Mouse (Mus musculus): ENCODE data around the gene Slc6a6. TPM values are rescaled to one million over a fixed set of nuclear protein-coding genes. Genes with fewer than 3 reads are reported as not detected.

The Slc6a6 gene
- polyA plus RNA-seq, 1 experiment from 2014 or later, result 98.3 TPM

- ATAC-seq (ENCODE audit: low FRiP score), result peak; percentile 77; the same call in 1 of the 2 replicates
- peaks cover 11% of the 10 kb centered on the region for H3K4me1 ChIP-seq (replicated peaks)
- no peak overlapping the region for H3K9ac ChIP-seq
- peaks cover 88% of the 10 kb centered on the region for H3K36me3 ChIP-seq
- H3K4me2 ChIP-seq, result no peak overlapping the region
- WGBS, result 68% methylated on average over 11 of the region's 11 CpGs
- no peaks in the 10 kb centered on the region for H3K27me3 ChIP-seq
- H3K4me3 ChIP-seq, result no peak overlapping the region
- H3K9me3 ChIP-seq, result no peaks in the 10 kb centered on the region
- H3K27ac ChIP-seq, result 0 out of 2 replicates have a peak overlapping the region, but pooled peaks have one; percentile 6
These were observed 57.2 kb downstream of the Slc6a6 start for GRCm38 (mm10) chr6:91741046-91741445.

- WGBS, result 66% methylated on average over 3 of the region's 3 CpGs
- Histone ChIP-seq H3K9ac (peak overlapping the region; percentile 39; the same call in 1 of the 2 replicates), H3K27me3 (no peaks in the 10 kb centered on the region), H3K4me1 (replicated peaks) (peaks cover 7% of the 10 kb centered on the region), H3K4me2 (no peak overlapping the region), H3K4me3 (no peak overlapping the region), H3K36me3 (peaks cover 88% of the 10 kb centered on the region), H3K9me3 (no peaks in the 10 kb centered on the region), H3K27ac (no peak overlapping the region)
- ATAC-seq (ENCODE audit: low FRiP score), result no peak
These were observed 58.6 kb downstream of the Slc6a6 start for GRCm38 (mm10) chr6:91742466-91742865.

GRCm38 (mm10) chr6:91742995-91743394 is 59.1 kb downstream of the Slc6a6 start:
- Histone ChIP-seq H3K9ac (no peak overlapping the region), H3K36me3 (peaks cover 88% of the 10 kb centered on the region)
- no peak for ATAC-seq (ENCODE audit: low FRiP score)

GRCm38 (mm10) chr6:91743886-91744285 is 60.0 kb downstream of the Slc6a6 start:
- no peak overlapping the region for H3K4me3 ChIP-seq
- ATAC-seq (ENCODE audit: low FRiP score), result no peak
- H3K9ac ChIP-seq, result no peak overlapping the region
- H3K4me1 ChIP-seq (replicated peaks), result no peaks in the 10 kb centered on the region
- no peaks in the 10 kb centered on the region for H3K9me3 ChIP-seq
- H3K27ac ChIP-seq, result no peak overlapping the region
- peaks cover 88% of the 10 kb centered on the region for H3K36me3 ChIP-seq
- H3K4me2 ChIP-seq, result no peak overlapping the region
- no peaks in the 10 kb centered on the region for H3K27me3 ChIP-seq
- WGBS, result 66% methylated on average over 4 of the region's 4 CpGs

More at GRCm38 (mm10) chr6:91742995-91743394, 59.1 kb downstream of the Slc6a6 start:
- H3K4me2 ChIP-seq, result no peak overlapping the region
- no peaks in the 10 kb centered on the region for H3K27me3 ChIP-seq
- peaks cover 2% of the 10 kb centered on the region; the same call in 1 of the 2 replicates for H3K4me1 ChIP-seq (replicated peaks)
- WGBS, result 79% methylated on average over 8 of the region's 8 CpGs
- no peak overlapping the region for H3K4me3 ChIP-seq
- H3K27ac ChIP-seq, result no peak overlapping the region
- H3K9me3 ChIP-seq, result no peaks in the 10 kb centered on the region

DNA sequence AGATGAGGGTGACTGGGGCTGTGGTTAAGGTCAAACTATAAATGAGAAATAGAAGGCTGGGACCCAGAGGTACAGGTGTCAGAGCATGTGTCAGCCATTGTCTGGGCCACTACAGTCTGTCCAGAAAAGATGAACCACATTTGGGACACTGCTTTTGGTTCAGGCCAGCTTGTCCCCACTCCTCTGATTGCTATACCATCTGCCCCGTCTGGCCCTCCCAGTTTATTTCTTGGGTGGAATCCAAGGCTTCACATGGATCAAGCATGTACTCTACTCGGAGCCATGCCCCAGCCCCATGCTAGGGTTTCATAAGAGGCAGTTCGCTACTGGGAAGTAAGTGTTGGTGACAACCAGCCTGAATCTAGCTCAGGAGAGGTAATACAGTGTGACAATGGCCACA is 61.4 kb downstream of the Slc6a6 start:
- no peak for ATAC-seq (ENCODE audit: low FRiP score)
- Histone ChIP-seq H3K4me2 (no peak overlapping the region), H3K36me3 (peaks cover 86% of the 10 kb centered on the region), H3K9me3 (no peaks in the 10 kb centered on the region), H3K9ac (no peak overlapping the region), H3K27me3 (no peaks in the 10 kb centered on the region), H3K4me1 (replicated peaks) (no peaks in the 10 kb centered on the region), H3K27ac (no peak overlapping the region), H3K4me3 (no peak overlapping the region)
- WGBS, result 87% methylated on average over 3 of the region's 3 CpGs

DNA sequence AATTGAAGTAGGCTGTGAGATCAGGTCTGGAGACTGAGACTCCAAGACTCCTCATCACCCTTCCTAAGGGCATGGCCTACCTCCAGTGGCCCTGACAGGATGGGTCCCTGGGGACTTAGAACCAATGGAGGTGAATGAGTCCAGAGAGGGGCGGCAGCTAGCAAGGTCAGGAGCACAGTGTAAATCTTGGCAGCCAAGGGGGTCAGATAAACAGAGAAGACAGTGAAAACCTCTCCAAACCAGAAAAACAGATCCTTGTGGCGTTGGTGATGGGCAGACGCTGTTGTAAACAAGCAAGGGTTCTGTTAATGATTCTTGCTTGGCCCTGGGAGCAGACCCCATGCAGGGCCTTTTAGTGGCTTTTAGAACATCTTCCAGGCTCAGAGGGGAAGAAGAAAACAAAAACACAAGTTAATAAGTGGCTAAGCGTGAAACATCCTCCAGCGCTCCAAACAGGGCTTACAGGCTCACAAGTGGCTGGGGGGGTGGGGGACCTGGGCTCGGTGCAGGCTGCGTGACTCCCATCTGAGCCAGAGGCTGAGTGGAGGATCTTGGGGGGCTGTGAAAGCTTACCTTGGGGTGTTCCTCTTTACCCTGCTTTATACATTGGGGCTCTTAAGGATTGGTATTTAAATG is 62.2 kb downstream of the Slc6a6 start:
- Histone ChIP-seq H3K27me3 (no peaks in the 10 kb centered on the region), H3K27ac (no peak overlapping the region), H3K9ac (no peak overlapping the region), H3K4me1 (replicated peaks) (no peaks in the 10 kb centered on the region), H3K4me2 (no peak overlapping the region), H3K4me3 (no peak overlapping the region), H3K36me3 (peaks cover 87% of the 10 kb centered on the region), H3K9me3 (no peaks in the 10 kb centered on the region)
- WGBS, result 55% methylated on average over 7 of the region's 7 CpGs
- no peak for ATAC-seq (ENCODE audit: low FRiP score)

DNA sequence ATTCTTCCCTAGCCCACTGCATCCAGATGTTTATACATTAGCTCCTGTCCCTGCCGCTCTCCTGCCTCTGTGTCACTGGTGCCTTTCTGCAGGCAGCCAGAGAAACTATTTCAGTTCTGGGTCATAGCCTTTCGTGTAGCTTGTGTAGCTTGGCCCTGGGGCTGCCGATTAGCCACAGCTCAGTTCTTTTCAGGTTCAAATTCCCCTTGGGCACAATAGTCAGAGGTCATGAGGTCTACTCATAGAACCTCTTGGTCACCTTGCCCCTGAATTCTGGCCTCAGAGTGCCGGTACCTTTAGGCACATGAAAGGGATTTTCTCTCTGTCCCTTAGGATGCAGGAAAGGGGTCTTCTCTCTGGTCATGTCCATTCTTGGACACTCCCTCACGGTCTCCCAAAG is 62.9 kb downstream of the Slc6a6 start:
- ATAC-seq (ENCODE audit: low FRiP score), result no peak
- 67% methylated on average over 5 of the region's 5 CpGs for WGBS
- H3K36me3 ChIP-seq, result peaks cover 89% of the 10 kb centered on the region

DNA sequence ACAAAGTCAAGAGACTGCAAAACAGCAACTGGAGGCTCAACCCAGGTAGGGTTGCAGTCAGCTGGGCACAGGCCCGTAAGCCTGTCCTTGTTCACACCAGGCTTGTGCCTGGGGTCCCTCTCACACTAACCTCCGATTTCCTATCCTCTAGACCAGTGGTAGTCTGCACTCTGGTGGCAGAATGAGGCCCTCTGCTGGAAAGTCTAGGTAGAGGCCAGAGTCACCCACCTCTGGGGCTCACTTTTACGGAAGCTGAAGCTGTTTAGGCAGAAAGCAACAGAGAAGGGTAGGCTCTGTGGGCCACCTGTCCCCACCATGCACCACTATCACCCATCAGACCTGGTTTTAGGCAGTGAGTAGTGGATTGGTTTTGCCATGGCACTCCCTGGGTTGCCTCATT is 67.1 kb downstream of the Slc6a6 start:
- peaks cover 89% of the 10 kb centered on the region for H3K36me3 ChIP-seq
- no peak overlapping the region for H3K9ac ChIP-seq
- H3K9me3 ChIP-seq, result no peaks in the 10 kb centered on the region
- H3K4me1 ChIP-seq (replicated peaks), result peaks cover 10% of the 10 kb centered on the region
- H3K4me3 ChIP-seq, result no peak overlapping the region
- 66% methylated on average over 3 of the region's 3 CpGs for WGBS
- H3K27ac ChIP-seq, result no peak overlapping the region
- H3K27me3 ChIP-seq, result no peaks in the 10 kb centered on the region
- H3K4me2 ChIP-seq, result no peak overlapping the region
- ATAC-seq (ENCODE audit: low FRiP score), result no peak

More for the DNA sequence above, 62.9 kb downstream of the Slc6a6 start:
- no peak overlapping the region for H3K4me3 ChIP-seq
- H3K4me2 ChIP-seq, result no peak overlapping the region
- no peak overlapping the region for H3K27ac ChIP-seq
- H3K4me1 ChIP-seq (replicated peaks), result no peaks in the 10 kb centered on the region
- H3K9ac ChIP-seq, result no peak overlapping the region
- H3K27me3 ChIP-seq, result no peaks in the 10 kb centered on the region
- no peaks in the 10 kb centered on the region for H3K9me3 ChIP-seq

DNA sequence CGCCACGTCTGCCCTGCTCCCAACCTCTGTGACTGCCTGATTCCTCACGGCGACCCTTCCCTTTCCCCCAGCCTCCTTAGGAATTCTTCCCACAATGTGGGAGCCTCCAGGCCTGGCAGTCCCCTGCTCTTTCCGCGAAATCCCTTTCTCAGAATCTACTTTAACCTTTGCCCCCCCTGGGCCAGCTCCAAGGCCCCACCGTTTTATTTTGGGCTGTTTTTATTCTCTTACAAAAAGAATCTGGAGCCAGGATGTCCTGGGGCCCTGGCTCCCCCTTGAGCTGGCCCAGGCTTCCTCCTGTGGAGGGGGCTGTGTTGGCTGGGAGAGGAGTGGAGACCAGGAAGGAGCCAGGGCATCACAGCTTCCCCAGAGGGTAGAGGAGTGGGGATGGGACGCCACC is 69.0 kb downstream of the Slc6a6 start:
- Histone ChIP-seq H3K4me3 (no peak overlapping the region), H3K9ac (no peak overlapping the region), H3K36me3 (peaks cover 88% of the 10 kb centered on the region), H3K9me3 (no peaks in the 10 kb centered on the region), H3K4me1 (replicated peaks) (peaks cover 10% of the 10 kb centered on the region), H3K27ac (no peak overlapping the region), H3K4me2 (no peak overlapping the region), H3K27me3 (no peaks in the 10 kb centered on the region)
- 58% methylated on average over 8 of the region's 8 CpGs for WGBS
- ATAC-seq (ENCODE audit: low FRiP score), result no peak

GRCm38 (mm10) chr6:91754098-91754497 is 70.2 kb downstream of the Slc6a6 start:
- Histone ChIP-seq H3K4me3 (no peak overlapping the region), H3K27me3 (no peaks in the 10 kb centered on the region), H3K4me2 (no peak overlapping the region), H3K9me3 (no peaks in the 10 kb centered on the region), H3K4me1 (replicated peaks) (peaks cover 10% of the 10 kb centered on the region), H3K9ac (no peak overlapping the region; the same call in 1 of the 2 replicates), H3K36me3 (peaks cover 83% of the 10 kb centered on the region), H3K27ac (0 out of 2 replicates have a peak overlapping the region, but pooled peaks have one; percentile 23)
- 46% methylated on average over 6 of the region's 6 CpGs for WGBS
- no peak for ATAC-seq (ENCODE audit: low FRiP score)

GRCm38 (mm10) chr6:91754845-91755244 is 71.0 kb downstream of the Slc6a6 start:
- no peak for ATAC-seq (ENCODE audit: low FRiP score)
- peaks cover 83% of the 10 kb centered on the region for H3K36me3 ChIP-seq

GRCm38 (mm10) chr6:91762051-91762742 is 78.3 kb downstream of the Slc6a6 start:
- ATAC-seq (ENCODE audit: low FRiP score), result no peak
- no peak overlapping the region for H3K27ac ChIP-seq
- H3K36me3 ChIP-seq, result peaks cover 56% of the 10 kb centered on the region
- H3K4me2 ChIP-seq, result no peak overlapping the region
- H3K9ac ChIP-seq, result no peak overlapping the region
- no peaks in the 10 kb centered on the region for H3K9me3 ChIP-seq
- WGBS, result 83% methylated on average over 9 of the region's 9 CpGs
- H3K4me1 ChIP-seq (replicated peaks), result no peaks in the 10 kb centered on the region
- H3K4me3 ChIP-seq, result no peak overlapping the region
- H3K27me3 ChIP-seq, result no peaks in the 10 kb centered on the region

More at GRCm38 (mm10) chr6:91754845-91755244, 71.0 kb downstream of the Slc6a6 start:
- Histone ChIP-seq H3K4me3 (no peak overlapping the region), H3K27ac (no peak overlapping the region), H3K9me3 (no peaks in the 10 kb centered on the region), H3K27me3 (no peaks in the 10 kb centered on the region), H3K9ac (no peak overlapping the region), H3K4me1 (replicated peaks) (peaks cover 10% of the 10 kb centered on the region), H3K4me2 (no peak overlapping the region)
- WGBS, result 83% methylated on average over 12 of the region's 12 CpGs

Data from hindbrain, embryonic 13.5 days (tissue).